Mouse (Mus musculus) megakaryocyte, embryonic 14.5 days (primary cell): ENCODE measurements around the gene Ssmem1.

Experiments
- FLI1 ChIP-seq: IDR thresholded peaks from 2 replicates; pipeline ENCODE4 v1.6.1; 2012; ENCODE audit warnings: low read length, inconsistent platforms, mixed read lengths
- GATA1 ChIP-seq: IDR thresholded peaks from 3 replicates; pipeline ENCODE4 v1.6.1; 2012; ENCODE audit warnings: mixed read lengths, low read length, inconsistent platforms, borderline replicate concordance

GRCm38 (mm10) chr6:30562132-30562531, 52.5 kb downstream of the Ssmem1 start:
- TF ChIP-seq GATA1: no peak
- no peak for TF ChIP-seq FLI1
